Mouse (Mus musculus): ENCODE measurements around the gene Rpusd3. TPM values are rescaled to one million over a fixed set of nuclear protein-coding genes. Genes with fewer than 3 reads are reported as not detected.

The Rpusd3 gene
- total and polyA plus RNA-seq, 3 experiments, result 7.7 to 113 (median 20.2) TPM

DNA sequence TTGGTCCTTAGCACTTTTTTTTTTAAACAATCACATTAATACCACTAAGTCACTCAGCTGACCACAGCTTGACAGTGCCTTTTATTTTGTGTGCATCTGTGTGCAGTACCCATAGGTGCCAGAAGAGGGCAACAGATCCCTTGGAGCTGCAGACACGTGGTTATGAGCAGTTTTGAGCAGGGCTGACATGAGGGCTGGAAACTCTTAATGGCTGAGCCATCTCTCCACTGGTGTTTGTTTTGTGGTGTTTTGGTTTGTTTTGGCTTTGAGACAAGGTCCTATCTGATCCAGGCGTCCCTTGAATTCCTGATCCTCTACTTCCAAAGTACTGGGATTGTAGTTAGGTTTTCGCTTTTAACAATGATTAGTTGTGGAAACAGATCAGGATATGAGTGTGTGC lies 8.3 kb upstream of the Rpusd3 start:
- Histone ChIP-seq H3K4me1 (ENCODE audit: insufficient read depth, low read depth, low read length) (peaks cover 7% of the 10 kb centered on the region; the same call in 1 of the 2 replicates), H3K4me3 (ENCODE audit: low read depth, low read length) (no peak overlapping the region), H3K9me3 (replicated peaks) (peaks cover 5% of the 10 kb centered on the region), H3K27me3 (ENCODE audit: insufficient read depth, low read length) (peaks cover 29% of the 10 kb centered on the region), H3K36me3 (replicated peaks) (no peaks in the 10 kb centered on the region)
- TF ChIP-seq GATA1 (IDR thresholded peaks at IDR 0.05; ENCODE audit: borderline replicate concordance, low read length), result no peak
- TF ChIP-seq CTCF (IDR thresholded peaks at IDR 0.05; ENCODE audit: low read depth, low read length), result peak; percentile 77
- DNase-seq (ENCODE audit: low spot score), result no peak
- ATAC-seq (ENCODE audit: extremely low read depth, insufficient number of reproducible peaks, low FRiP score, poor library complexity, severe bottlenecking), result no peak

- DNase-seq (ENCODE audit: low spot score) (no peak), ATAC-seq (ENCODE audit: extremely low read depth, insufficient number of reproducible peaks, low FRiP score, poor library complexity, severe bottlenecking) (no peak)
- no peak overlapping the region for H3K4me3 ChIP-seq (ENCODE audit: low read depth, low read length)
- H3K9me3 ChIP-seq (replicated peaks), result peaks cover 5% of the 10 kb centered on the region
- peaks cover 7% of the 10 kb centered on the region; the same call in 1 of the 2 replicates for H3K4me1 ChIP-seq (ENCODE audit: insufficient read depth, low read depth, low read length)
- no peaks in the 10 kb centered on the region for H3K36me3 ChIP-seq (replicated peaks)
- TF ChIP-seq GATA1 (IDR thresholded peaks at IDR 0.05; ENCODE audit: borderline replicate concordance, low read length) (no peak), CTCF (IDR thresholded peaks at IDR 0.05; ENCODE audit: low read depth, low read length) (no peak), TAL1 (conservative IDR thresholded peaks at IDR 0.05; ENCODE audit: low read depth, low read length) (no peak), POLR2AphosphoS5 (IDR thresholded peaks at IDR 0.05; ENCODE audit: insufficient replicate concordance, low read depth, low read length) (no peak), GATA2 (IDR thresholded peaks at IDR 0.05; ENCODE audit: borderline replicate concordance, low read depth, low read length) (no peak)
- peaks cover 25% of the 10 kb centered on the region for H3K27me3 ChIP-seq (ENCODE audit: insufficient read depth, low read length)
These were observed 7.6 kb upstream of the Rpusd3 start for GRCm38 (mm10) chr6:113426696-113427095.

DNA sequence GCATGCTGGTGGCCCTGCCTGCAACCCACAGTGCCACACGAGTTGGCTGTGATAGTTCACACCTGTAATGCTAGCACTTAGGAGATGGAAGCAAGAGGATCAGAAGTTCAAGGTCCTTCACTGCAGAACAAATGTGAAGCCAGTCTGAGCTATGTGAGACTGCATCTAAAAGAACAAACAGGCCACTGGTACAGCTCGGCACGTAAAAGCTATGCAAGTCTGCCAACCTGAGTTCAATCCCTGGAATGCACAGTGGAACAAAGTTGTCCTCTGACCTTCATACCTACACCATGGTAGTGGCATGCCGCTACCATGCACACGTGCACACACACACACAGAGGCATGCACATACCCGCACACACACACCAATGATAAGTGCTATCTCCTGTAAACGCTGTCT lies 5.0 kb upstream of the Rpusd3 start:
- Histone ChIP-seq H3K9me3 (replicated peaks) (peaks cover 5% of the 10 kb centered on the region), H3K4me3 (ENCODE audit: low read depth, low read length) (no peak overlapping the region), H3K27me3 (ENCODE audit: insufficient read depth, low read length) (peaks cover 21% of the 10 kb centered on the region), H3K36me3 (replicated peaks) (no peaks in the 10 kb centered on the region), H3K4me1 (ENCODE audit: insufficient read depth, low read depth, low read length) (peaks cover 16% of the 10 kb centered on the region)
- no peak for DNase-seq (ENCODE audit: low spot score)
- ATAC-seq (ENCODE audit: extremely low read depth, insufficient number of reproducible peaks, low FRiP score, poor library complexity, severe bottlenecking), result no peak
- TF ChIP-seq GATA1 (IDR thresholded peaks at IDR 0.05; ENCODE audit: borderline replicate concordance, low read length), result no peak
- no peak for TF ChIP-seq POLR2AphosphoS5 (IDR thresholded peaks at IDR 0.05; ENCODE audit: insufficient replicate concordance, low read depth, low read length)
- no peak for TF ChIP-seq GATA2 (IDR thresholded peaks at IDR 0.05; ENCODE audit: borderline replicate concordance, low read depth, low read length)
- no peak for TF ChIP-seq TAL1 (conservative IDR thresholded peaks at IDR 0.05; ENCODE audit: low read depth, low read length)
- TF ChIP-seq CTCF (IDR thresholded peaks at IDR 0.05; ENCODE audit: low read depth, low read length), result no peak

- H3K4me1 ChIP-seq (ENCODE audit: insufficient read depth, low read depth, low read length), result peaks cover 27% of the 10 kb centered on the region
- ATAC-seq (ENCODE audit: extremely low read depth, insufficient number of reproducible peaks, low FRiP score, poor library complexity, severe bottlenecking), result no peak
- no peaks in the 10 kb centered on the region for H3K36me3 ChIP-seq (replicated peaks)
- H3K27me3 ChIP-seq (ENCODE audit: insufficient read depth, low read length), result peaks cover 12% of the 10 kb centered on the region
- H3K9me3 ChIP-seq (replicated peaks), result peaks cover 5% of the 10 kb centered on the region
- H3K4me3 ChIP-seq (ENCODE audit: low read depth, low read length), result no peak overlapping the region
- DNase-seq (ENCODE audit: low spot score), result no peak
- TF ChIP-seq TAL1 (conservative IDR thresholded peaks at IDR 0.05; ENCODE audit: low read depth, low read length) (no peak), POLR2AphosphoS5 (IDR thresholded peaks at IDR 0.05; ENCODE audit: insufficient replicate concordance, low read depth, low read length) (no peak), CTCF (IDR thresholded peaks at IDR 0.05; ENCODE audit: low read depth, low read length) (no peak), GATA2 (IDR thresholded peaks at IDR 0.05; ENCODE audit: borderline replicate concordance, low read depth, low read length) (no peak), GATA1 (IDR thresholded peaks at IDR 0.05; ENCODE audit: borderline replicate concordance, low read length) (no peak)
These were observed 3.9 kb upstream of the Rpusd3 start for GRCm38 (mm10) chr6:113423000-113423399.

DNA sequence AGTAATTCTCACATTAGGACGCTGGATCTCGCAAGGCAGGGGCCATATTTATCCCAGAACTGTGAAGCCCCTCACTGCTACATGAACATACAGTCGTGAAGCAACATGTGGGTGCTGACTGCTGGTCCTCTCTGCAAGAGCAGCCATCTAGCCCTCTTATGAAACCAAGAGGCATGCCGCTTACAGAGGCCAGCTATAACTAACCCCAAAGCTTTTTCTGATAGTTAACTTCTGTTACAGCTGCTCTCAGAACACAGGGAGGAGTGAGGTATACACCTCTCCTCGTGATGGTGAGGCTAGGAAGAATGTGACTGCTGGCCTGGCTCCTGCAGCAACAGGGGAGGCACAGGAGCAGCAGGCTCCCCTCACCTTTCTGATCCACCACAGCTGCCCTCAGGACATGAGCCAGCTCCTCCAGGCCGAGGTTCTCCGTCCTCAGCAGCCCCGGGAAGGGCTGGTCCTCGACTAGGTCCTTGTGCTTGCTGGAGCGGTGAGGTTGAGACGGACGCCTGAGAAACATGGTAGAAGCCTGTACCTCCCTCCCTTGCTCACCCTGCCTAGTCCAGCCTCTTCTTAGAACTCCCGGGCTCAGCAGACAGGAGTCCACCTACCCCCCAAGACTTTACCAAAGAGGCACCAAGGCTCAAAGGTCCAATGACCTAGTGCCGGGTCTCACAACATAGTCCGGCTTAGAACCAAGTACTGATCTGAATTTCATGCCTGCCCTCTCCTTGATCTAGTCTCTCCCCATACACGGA lies 520 bp downstream of the Rpusd3 start:
- no peaks in the 10 kb centered on the region for H3K27me3 ChIP-seq (ENCODE audit: insufficient read depth, low read length)
- peak overlapping the region; percentile 76 for H3K4me3 ChIP-seq (ENCODE audit: low read depth, low read length)
- TF ChIP-seq GATA1 (IDR thresholded peaks at IDR 0.05; ENCODE audit: borderline replicate concordance, low read length) (no peak), GATA2 (IDR thresholded peaks at IDR 0.05; ENCODE audit: borderline replicate concordance, low read depth, low read length) (no peak), TAL1 (conservative IDR thresholded peaks at IDR 0.05; ENCODE audit: low read depth, low read length) (no peak), CTCF (IDR thresholded peaks at IDR 0.05; ENCODE audit: low read depth, low read length) (no peak), POLR2AphosphoS5 (IDR thresholded peaks at IDR 0.05; ENCODE audit: insufficient replicate concordance, low read depth, low read length) (no peak)
- DNase-seq (ENCODE audit: low spot score), result peak; percentile 47
- peaks cover 43% of the 10 kb centered on the region for H3K36me3 ChIP-seq (replicated peaks)
- H3K4me1 ChIP-seq (ENCODE audit: insufficient read depth, low read depth, low read length), result peaks cover 34% of the 10 kb centered on the region
- no peaks in the 10 kb centered on the region for H3K9me3 ChIP-seq (replicated peaks)
- peak; percentile 31 for ATAC-seq (ENCODE audit: extremely low read depth, insufficient number of reproducible peaks, low FRiP score, poor library complexity, severe bottlenecking)

- no peak overlapping the region for H3K4me3 ChIP-seq (ENCODE audit: low read depth, low read length)
- H3K36me3 ChIP-seq (replicated peaks), result peaks cover 64% of the 10 kb centered on the region
- H3K4me1 ChIP-seq (ENCODE audit: insufficient read depth, low read depth, low read length), result peaks cover 35% of the 10 kb centered on the region
- no peaks in the 10 kb centered on the region for H3K27me3 ChIP-seq (ENCODE audit: insufficient read depth, low read length)
- no peak for ATAC-seq (ENCODE audit: extremely low read depth, insufficient number of reproducible peaks, low FRiP score, poor library complexity, severe bottlenecking)
- DNase-seq (ENCODE audit: low spot score), result no peak
- no peaks in the 10 kb centered on the region for H3K9me3 ChIP-seq (replicated peaks)
- TF ChIP-seq CTCF (IDR thresholded peaks at IDR 0.05; ENCODE audit: low read depth, low read length) (no peak), TAL1 (conservative IDR thresholded peaks at IDR 0.05; ENCODE audit: low read depth, low read length) (no peak), GATA1 (IDR thresholded peaks at IDR 0.05; ENCODE audit: borderline replicate concordance, low read length) (no peak), GATA2 (IDR thresholded peaks at IDR 0.05; ENCODE audit: borderline replicate concordance, low read depth, low read length) (no peak), POLR2AphosphoS5 (IDR thresholded peaks at IDR 0.05; ENCODE audit: insufficient replicate concordance, low read depth, low read length) (no peak)
These were observed 2.7 kb downstream of the Rpusd3 start for GRCm38 (mm10) chr6:113416416-113416815.

Measured in G1E (cell line).